Mouse (Mus musculus) erythroblast, embryonic 14.5 days (primary cell): ENCODE data around the gene Gm364.

Experiments
- GATA1 ChIP-seq: IDR thresholded peaks from 2 replicates; pipeline ENCODE4 v1.6.1; 2012; ENCODE audit warnings: low read length, inconsistent platforms, mixed read lengths
- TAL1 ChIP-seq: IDR thresholded peaks from 3 replicates; pipeline ENCODE4 v1.6.1; 2012; ENCODE audit warnings: low read length, inconsistent platforms, mixed read lengths

GRCm38 (mm10) chrX:57503634-57504033, 94.7 kb downstream of the Gm364 start, which contains the start of gene Gpr101:
- no peak for TF ChIP-seq TAL1
- no peak for TF ChIP-seq GATA1
